Mouse (Mus musculus): ENCODE results near the gene Zfp651.

The Zfp651 gene

GRCm38 (mm10) chr9:121819073-121819770 lies 60.1 kb downstream of the Zfp651 start:
- no peak for DNase-seq

DNA sequence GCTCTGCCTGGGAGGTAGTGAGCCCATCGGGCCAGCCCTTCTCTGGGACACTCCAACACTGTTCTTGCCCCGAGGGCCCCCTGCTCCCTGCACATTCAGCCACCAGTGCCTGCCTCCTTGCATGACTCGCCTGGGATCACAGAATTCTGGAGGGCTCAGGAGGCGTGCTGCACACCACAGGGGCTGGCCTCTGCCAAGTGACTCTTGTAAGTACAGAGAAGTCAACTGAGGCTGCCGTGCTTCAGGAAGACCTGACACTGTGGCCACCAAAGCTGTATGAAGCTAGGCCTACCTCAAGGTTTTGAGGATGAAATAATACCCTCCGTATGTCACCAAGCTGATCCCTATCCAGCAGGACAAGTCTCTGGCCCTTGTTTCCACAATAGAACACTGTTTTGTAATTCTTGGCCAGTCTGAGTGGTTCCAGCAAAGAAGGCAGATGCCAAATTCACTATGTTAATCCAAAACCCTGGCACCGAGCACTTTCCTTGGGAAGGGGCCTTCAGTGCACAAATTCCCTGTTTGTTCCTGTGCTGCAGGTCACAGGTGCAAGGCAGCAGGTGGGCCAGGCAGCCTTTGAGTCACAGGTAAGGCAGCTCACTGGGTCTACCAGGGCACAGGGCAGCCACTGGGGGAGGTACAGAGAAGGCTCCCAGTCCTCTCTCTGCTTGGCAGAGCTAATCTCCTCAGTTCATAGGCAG lies 60.8 kb downstream of the Zfp651 start:
- no peak for DNase-seq

DNA sequence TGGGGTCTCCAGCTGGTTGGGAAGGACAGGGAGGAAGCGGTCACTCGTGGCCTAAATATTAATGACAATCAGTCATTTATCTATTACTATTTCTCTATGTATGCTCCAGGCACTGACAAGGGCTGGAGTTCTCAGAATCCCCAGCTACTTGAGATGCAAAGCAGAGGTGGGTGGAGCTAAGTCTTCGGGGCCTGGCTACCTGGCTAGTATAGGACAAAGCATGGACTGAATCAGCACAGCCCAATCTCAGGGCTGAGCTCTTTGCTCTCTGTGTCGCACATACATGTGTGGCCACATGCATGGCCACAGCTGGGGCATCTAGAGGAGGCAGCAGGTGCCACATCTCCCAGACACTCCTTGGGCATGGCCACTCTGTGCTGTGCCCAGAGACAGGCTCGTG lies 61.6 kb downstream of the Zfp651 start:
- DNase-seq, result no peak
